Mouse (Mus musculus): ENCODE data around the gene Gm4297.
"Not testable (repeated sequence)": the region's sequence is repeated elsewhere in the genome, so short reads cannot be mapped to it uniquely, and the experiment has no call there.

Gene Gm4297

DNA sequence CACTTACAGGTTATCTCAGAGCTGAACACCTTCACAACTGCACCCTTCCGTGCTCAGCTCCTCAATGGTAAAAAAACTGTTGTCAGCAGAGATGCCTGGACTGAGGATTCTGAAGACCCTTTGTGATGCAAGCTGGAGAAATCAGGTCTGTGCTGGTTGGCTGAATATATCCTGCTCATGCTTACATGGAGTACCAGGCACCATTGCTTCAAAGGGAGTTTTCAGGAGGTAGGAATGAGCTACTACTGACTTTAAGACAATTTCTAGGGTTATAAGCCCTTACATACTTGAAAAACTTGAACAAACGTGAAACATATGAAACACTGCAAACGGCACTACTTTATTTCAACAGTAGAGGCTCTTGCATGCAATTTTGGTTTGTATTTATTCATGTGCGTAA lies at the start of gene Gm4297:
TSS of gene Gm4297 (minus strand) at position 101 of the 400 bp plus-strand sequence.
- not testable (repeated sequence) for DNase-seq (ENCODE audit: low read depth)
